Mouse (Mus musculus) heart, embryonic 12.5 days (tissue): Measurements from ENCODE around the gene Tent4a. TPM values are rescaled to one million over a fixed set of nuclear protein-coding genes. Genes with fewer than 3 reads are reported as not detected.
"Not testable (repeated sequence)": the region's sequence is repeated elsewhere in the genome, so short reads cannot be mapped to it uniquely, and the experiment has no call there.

ENCODE experiments used
- ATAC-seq: fragments of 200-750 bp; cut with Nextera tagmentation; 2 replicates; pipeline ENCODE4 v1.8.0; 2017; ENCODE audit warnings: moderate TSS enrichment, moderate library complexity; ENCODE audit not compliant: insufficient number of reproducible peaks, low FRiP score
- H3K27ac ChIP-seq: fragments of 300-500 bp; sonication (generic); 2 replicates; pipeline ENCODE4 v1.5.1; 2016; ENCODE audit warnings: mild to moderate bottlenecking, moderate library complexity; ENCODE audit not compliant: poor library complexity, severe bottlenecking
- H3K27me3 ChIP-seq: fragments of 300-500 bp; sonication (generic); replicated peaks from 2 replicates; pipeline ENCODE4 v1.6.1; 2016; ENCODE audit warnings: mild to moderate bottlenecking, moderate library complexity
- H3K36me3 ChIP-seq: fragments of 300-500 bp; sonication (generic); 2 replicates; pipeline ENCODE4 v1.6.1; 2016; ENCODE audit warnings: mild to moderate bottlenecking, moderate library complexity
- H3K4me1 ChIP-seq: fragments of 300-500 bp; sonication (generic); replicated peaks from 2 replicates; pipeline ENCODE4 v1.6.1; 2016; ENCODE audit warnings: mild to moderate bottlenecking
- H3K4me2 ChIP-seq: fragments of 300-500 bp; sonication (generic); 2 replicates; pipeline ENCODE4 v1.6.1; 2016; ENCODE audit warnings: mild to moderate bottlenecking, moderate library complexity
- H3K4me3 ChIP-seq: fragments of 300-500 bp; sonication (generic); 2 replicates; pipeline ENCODE4 v1.5.1; 2016; ENCODE audit warnings: mild to moderate bottlenecking
- H3K9ac ChIP-seq: fragments of 300-500 bp; sonication (generic); 2 replicates; pipeline ENCODE4 v1.6.1; 2016; ENCODE audit warnings: mild to moderate bottlenecking, moderate library complexity
- H3K9me3 ChIP-seq: fragments of 300-500 bp; sonication (generic); replicated peaks from 2 replicates; pipeline ENCODE4 v1.6.1; 2016; ENCODE audit warnings: mild to moderate bottlenecking, moderate library complexity
- WGBS: fragments of 180-500 bp; shearing (Covaris S2); methylation state at CpG from one replicate; pipeline ENCODE4 v1.1.7; 2016; 5-methylcytosine and 5-hydroxymethylcytosine counted together
- polyA plus RNA-seq: library from polyadenylated mRNA; unstranded; fragments of >200 nt; fragmentation: Nextera tagmentation; extraction: Ambion mirVana; gene quantifications from 2 replicates; pipeline ENCODE4 v1.2.1, GENCODE M21; 2016

The Tent4a gene
- polyA plus RNA-seq = 3.9 and 4.0 TPM in 2 replicates

DNA sequence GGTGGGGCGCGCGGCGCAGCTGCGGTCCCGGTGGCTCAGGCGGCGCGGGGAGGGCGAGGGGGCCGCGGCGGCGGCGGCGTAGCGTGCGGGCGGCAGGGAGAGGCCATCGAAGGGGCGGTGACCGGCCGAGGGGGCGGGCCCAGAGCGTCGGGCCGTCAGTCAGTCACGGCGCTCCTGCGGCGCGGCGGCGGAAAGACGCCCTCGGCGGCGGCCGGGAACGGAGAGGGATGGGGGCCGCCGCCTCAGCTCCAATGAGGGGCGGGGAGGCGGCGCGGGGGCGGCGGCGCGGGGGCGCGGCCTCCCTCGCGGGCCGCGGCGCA is at the start of gene Tent4a:
Tent4a (minus strand) TSS at position 284 of the 320 bp plus-strand sequence.
- Histone ChIP-seq H3K4me3 (peak within 1 kb of the TSS; percentile 82), H3K27me3 (no peaks in the 10 kb centered on the region), H3K36me3 (peaks cover 12% of the 10 kb centered on the region), H3K4me2 (peak within 1 kb of the TSS; percentile 91), H3K9me3 (no peaks in the 10 kb centered on the region), H3K4me1 (peaks cover 56% of the 10 kb centered on the region), H3K9ac (peak within 1 kb of the TSS; percentile 96), H3K27ac (peak within 1 kb of the TSS; percentile 96)
- WGBS = 13% methylated on average over 53 of the region's 57 CpGs
- ATAC-seq = peak; percentile 84

DNA sequence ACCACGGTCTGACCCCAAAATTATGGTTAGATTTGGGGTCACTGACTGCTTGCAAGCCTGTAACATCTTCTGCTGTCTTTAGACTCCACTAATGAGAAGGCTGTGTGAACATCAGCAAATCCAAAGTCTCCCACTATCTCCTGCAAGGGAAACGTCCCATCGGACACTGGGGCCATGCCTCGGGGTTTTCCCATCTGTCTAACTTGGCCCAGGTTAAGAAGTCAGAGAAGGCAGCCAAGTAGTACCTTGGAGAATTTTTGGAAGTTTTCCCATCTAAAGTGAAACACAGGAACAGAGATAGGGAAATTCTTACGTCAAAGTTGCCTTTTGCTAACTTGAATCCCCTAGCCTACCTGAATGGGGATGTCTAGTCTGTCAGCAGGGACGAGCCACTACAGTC is 49.2 kb upstream of the Tent4a start:
- Histone ChIP-seq H3K4me2 (no peak overlapping the region), H3K36me3 (no peaks in the 10 kb centered on the region), H3K9me3 (no peaks in the 10 kb centered on the region), H3K4me1 (peaks cover 40% of the 10 kb centered on the region), H3K27ac (no peak overlapping the region), H3K4me3 (no peak overlapping the region), H3K9ac (no peak overlapping the region), H3K27me3 (no peaks in the 10 kb centered on the region)
- no peak for ATAC-seq
- 78% methylated on average over 6 of the region's 6 CpGs for WGBS

DNA sequence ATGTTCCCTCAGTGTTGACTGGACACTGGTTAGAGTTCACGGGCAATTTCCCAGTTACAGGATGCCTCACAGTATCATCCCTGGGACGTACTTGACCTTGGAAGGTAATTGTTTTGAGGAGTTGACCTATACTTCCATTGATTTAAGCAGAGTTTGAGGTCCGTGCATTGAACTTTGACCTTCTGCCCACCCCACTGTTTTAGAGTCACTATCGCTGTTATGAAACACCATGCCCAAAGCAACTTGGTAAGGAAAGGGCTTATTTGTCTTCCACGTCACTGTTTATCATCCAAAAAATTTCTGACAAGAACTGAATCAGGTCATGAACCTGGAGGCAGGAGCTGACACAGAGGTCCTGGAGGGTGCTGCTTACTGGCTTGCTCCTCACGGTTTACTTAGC is 48.0 kb upstream of the Tent4a start:
- ATAC-seq = no peak
- 84% methylated on average over 6 of the region's 6 CpGs for WGBS
- H3K36me3 ChIP-seq = no peaks in the 10 kb centered on the region

DNA sequence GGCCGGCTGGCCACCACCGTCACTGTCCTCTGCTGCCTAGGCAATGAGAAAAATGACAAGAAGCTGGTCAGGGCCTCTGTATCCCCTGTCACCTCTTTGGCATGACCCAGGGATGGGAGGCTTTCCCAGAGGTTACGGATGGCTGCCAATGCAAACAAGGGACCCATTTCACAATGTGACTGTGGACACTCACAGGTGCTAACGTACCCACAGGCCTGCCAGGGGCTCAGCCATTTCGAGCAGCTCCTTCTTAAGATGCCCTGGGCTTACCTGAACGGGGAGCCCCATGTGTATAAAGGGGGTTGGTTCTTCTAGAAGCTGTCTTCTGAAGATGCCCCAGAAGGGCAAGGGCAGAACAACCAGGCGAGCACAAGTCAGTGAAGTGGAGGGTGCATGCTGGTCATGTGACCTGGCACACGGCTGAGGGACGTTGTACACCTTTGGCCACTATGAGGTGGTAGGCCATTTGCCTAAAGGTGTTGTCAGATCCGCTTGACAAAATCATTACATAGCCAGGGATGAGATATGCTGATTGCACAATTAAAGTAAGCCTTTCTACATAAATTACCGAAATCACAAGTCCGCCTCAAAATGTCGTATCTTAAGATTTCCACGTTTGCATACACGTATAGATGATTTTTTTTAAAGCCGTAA is 42.9 kb upstream of the Tent4a start:
- H3K36me3 ChIP-seq = no peaks in the 10 kb centered on the region
- no peak overlapping the region for H3K4me2 ChIP-seq
- H3K9me3 ChIP-seq = no peaks in the 10 kb centered on the region
- no peak overlapping the region for H3K4me3 ChIP-seq
- ATAC-seq = no peak
- H3K9ac ChIP-seq = no peak overlapping the region
- no peak overlapping the region for H3K27ac ChIP-seq
- WGBS = 83% methylated on average over 16 of the region's 16 CpGs
- no peaks in the 10 kb centered on the region for H3K27me3 ChIP-seq
- no peaks in the 10 kb centered on the region for H3K4me1 ChIP-seq

More for the DNA sequence above, 48.0 kb upstream of the Tent4a start:
- H3K9ac ChIP-seq = no peak overlapping the region
- H3K27me3 ChIP-seq = no peaks in the 10 kb centered on the region
- no peak overlapping the region for H3K4me3 ChIP-seq
- H3K27ac ChIP-seq = no peak overlapping the region
- peaks cover 32% of the 10 kb centered on the region for H3K4me1 ChIP-seq
- no peaks in the 10 kb centered on the region for H3K9me3 ChIP-seq
- no peak overlapping the region for H3K4me2 ChIP-seq

DNA sequence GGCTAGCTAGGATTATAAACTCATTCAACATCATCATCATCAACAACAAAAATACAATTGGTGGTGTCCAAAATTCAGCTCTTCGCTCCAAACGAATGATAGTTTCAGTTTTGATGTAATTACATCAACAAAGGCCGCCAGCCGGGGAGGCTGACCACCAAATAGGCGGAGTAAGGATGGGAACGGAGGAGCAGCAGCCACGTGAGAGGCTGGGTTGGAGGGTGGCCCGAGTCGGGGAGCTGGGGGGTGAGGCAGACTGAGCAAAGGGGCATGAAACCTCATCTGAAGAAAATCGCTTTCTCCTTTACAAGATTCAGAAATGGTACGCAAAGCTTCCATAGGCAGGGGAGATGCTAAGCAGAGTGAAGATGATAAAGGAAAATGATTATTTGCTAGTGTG is 42.3 kb upstream of the Tent4a start:
- no peak overlapping the region for H3K27ac ChIP-seq
- no peaks in the 10 kb centered on the region for H3K36me3 ChIP-seq
- no peak overlapping the region for H3K4me2 ChIP-seq
- H3K9ac ChIP-seq = no peak overlapping the region
- 51% methylated on average over 11 of the region's 11 CpGs for WGBS
- no peak for ATAC-seq
- no peaks in the 10 kb centered on the region for H3K4me1 ChIP-seq
- no peak overlapping the region for H3K4me3 ChIP-seq
- H3K27me3 ChIP-seq = no peaks in the 10 kb centered on the region
- H3K9me3 ChIP-seq = no peaks in the 10 kb centered on the region

DNA sequence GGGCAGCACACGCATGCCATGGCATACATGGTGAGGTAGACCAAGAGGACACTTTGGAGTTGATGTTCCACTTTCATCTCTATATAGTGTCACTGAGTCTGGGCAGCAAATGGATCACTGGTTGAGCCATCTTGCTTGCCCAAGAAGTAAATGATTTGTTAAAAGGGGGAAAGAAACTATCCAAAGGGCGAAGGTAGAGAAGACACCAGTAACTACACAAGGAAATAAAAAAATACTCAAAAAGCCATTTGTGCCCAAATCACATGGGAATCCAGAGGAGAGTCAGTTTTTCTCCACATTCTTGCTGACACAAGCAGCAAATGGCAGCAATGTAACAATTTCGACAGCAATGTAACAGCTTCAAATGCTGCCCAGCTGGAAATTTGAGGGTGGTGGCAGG is 38.2 kb upstream of the Tent4a start:
- Histone ChIP-seq H3K9me3 (no peaks in the 10 kb centered on the region), H3K4me1 (no peaks in the 10 kb centered on the region), H3K27ac (no peak overlapping the region), H3K27me3 (no peaks in the 10 kb centered on the region; the same call in 1 of the 2 replicates), H3K4me2 (no peak overlapping the region), H3K36me3 (no peaks in the 10 kb centered on the region), H3K9ac (no peak overlapping the region), H3K4me3 (no peak overlapping the region)
- ATAC-seq = no peak
- 80% methylated on average over 3 of the region's 3 CpGs for WGBS

GRCm38 (mm10) chr13:69569201-69569600 is 34.8 kb upstream of the Tent4a start:
- Histone ChIP-seq H3K9ac (no peak overlapping the region), H3K9me3 (no peaks in the 10 kb centered on the region), H3K36me3 (no peaks in the 10 kb centered on the region), H3K4me1 (peaks cover 1% of the 10 kb centered on the region; the same call in 1 of the 2 replicates), H3K4me2 (no peak overlapping the region), H3K4me3 (no peak overlapping the region), H3K27ac (no peak overlapping the region), H3K27me3 (no peaks in the 10 kb centered on the region; the same call in 1 of the 2 replicates)
- whole genome bisulfite sequencing = 79% methylated on average over 9 of the region's 9 CpGs
- ATAC-seq = no peak

DNA sequence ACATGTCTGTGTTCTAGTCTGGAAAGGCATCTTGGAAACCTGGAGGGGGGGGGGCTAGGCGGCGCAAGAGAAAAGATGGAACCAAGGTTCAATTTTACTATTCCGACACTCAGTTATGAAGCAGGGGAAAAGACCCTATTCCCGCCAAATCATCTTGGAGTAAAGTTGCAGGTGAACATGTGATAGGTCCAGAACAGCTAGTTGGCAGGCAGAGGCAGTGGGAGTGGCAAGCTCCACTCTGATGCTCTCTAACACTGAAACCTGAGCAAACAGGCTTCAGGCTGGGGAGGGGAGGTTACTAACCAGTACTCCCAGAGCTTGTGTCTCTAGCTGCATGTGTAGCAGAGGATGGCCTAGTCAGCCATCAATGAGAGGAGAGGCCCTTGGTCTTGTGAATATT is 31.0 kb upstream of the Tent4a start:
- not testable (repeated sequence) for H3K4me2 ChIP-seq, H3K27ac ChIP-seq, H3K4me3 ChIP-seq, H3K9me3 ChIP-seq, ATAC-seq, H3K36me3 ChIP-seq, H3K9ac ChIP-seq, H3K27me3 ChIP-seq
- H3K4me1 ChIP-seq = peaks cover 25% of the 10 kb centered on the region
- 81% methylated on average over 4 of the region's 4 CpGs for WGBS

- ATAC-seq = no peak
- no peaks in the 10 kb centered on the region for H3K36me3 ChIP-seq
- H3K27me3 ChIP-seq = no peaks in the 10 kb centered on the region; the same call in 1 of the 2 replicates
- H3K27ac ChIP-seq = no peak overlapping the region
- no peaks in the 10 kb centered on the region for H3K9me3 ChIP-seq
- no peak overlapping the region for H3K4me2 ChIP-seq
- peaks cover 33% of the 10 kb centered on the region for H3K4me1 ChIP-seq
- H3K4me3 ChIP-seq = no peak overlapping the region
- no peak overlapping the region for H3K9ac ChIP-seq
Observed at GRCm38 (mm10) chr13:69564573-69564972, 30.2 kb upstream of the Tent4a start.

DNA sequence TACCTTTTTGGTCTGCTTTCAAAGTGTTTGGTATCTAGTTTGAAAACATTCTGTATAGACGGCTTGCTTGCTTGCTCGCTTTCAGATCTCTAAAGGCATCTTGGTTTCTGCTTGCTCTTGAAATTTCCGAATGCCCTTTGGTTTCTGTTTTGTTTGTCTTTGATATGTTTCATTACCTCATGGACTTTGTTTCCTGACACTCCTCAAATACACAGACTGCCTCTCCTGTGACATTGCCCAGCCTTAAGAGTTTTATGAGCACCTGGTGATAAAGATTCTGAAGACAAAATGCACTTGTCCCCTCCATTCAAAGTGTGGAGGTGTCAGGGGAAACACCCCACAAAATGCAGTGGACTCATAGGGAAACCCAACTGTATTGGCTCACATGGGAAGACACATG is 29.5 kb upstream of the Tent4a start:
- Histone ChIP-seq H3K4me3 (no peak overlapping the region), H3K9ac (no peak overlapping the region), H3K9me3 (no peaks in the 10 kb centered on the region), H3K4me2 (no peak overlapping the region), H3K27ac (no peak overlapping the region), H3K4me1 (peaks cover 34% of the 10 kb centered on the region), H3K36me3 (no peaks in the 10 kb centered on the region), H3K27me3 (no peaks in the 10 kb centered on the region)
- no peak for ATAC-seq
- WGBS = 43% methylated on average over 3 of the region's 3 CpGs

DNA sequence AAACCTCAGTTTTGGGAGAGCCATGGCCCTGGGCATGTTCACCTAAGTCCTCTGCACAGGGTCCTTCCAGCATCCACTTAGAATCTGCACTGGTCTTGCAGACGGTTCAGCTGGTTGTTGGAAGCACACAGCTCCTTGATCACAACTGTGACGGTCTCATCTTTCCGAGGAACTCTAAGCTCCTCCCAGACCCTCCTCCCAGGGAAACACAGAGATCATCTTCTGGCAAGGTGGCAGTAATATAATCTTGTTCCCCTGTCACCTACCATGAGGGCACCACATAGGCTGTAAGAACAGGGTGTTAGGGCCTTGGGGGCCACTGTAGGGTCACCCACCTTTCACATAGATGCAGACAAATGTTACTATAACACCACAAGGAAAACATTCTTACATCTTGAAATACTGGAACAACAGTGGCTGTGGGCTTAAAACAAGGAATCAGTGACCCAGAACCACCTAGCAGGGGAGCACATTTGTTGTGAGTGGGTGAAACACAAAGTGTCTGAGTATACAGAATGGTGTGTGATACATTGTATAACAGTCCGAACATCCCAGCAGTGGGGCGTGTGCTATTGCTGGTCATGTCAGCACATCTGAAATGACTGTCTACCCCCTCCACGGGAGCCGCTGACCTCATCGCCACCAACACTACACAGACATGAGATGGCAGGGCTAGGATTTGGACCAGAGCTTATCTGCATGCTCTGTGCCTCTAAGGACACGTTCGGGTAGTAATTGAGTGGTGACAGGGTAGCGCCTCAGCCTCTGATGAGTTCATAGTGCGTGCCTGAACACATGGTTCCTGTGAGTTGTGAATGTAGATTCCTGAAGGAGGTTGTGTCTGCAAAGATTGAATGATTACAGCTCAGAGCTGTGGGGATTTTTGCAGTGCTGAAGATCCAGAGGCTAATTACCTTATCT is 28.5 kb upstream of the Tent4a start:
- peak; percentile 83 for ATAC-seq
- WGBS = 22% methylated on average over 12 of the region's 12 CpGs
- peak overlapping the region; percentile 6 for H3K4me2 ChIP-seq

More for the DNA sequence above, 28.5 kb upstream of the Tent4a start:
- Histone ChIP-seq H3K36me3 (no peaks in the 10 kb centered on the region), H3K27ac (no peak overlapping the region), H3K4me3 (no peak overlapping the region), H3K27me3 (peaks cover under 1% of the 10 kb centered on the region; the same call in 1 of the 2 replicates), H3K9me3 (no peaks in the 10 kb centered on the region), H3K4me1 (peaks cover 34% of the 10 kb centered on the region), H3K9ac (no peak overlapping the region)
